Mouse (Mus musculus) C2C12 (cell line): ENCODE data around the gene Vegfb. TPM values are rescaled to one million over a fixed set of nuclear protein-coding genes. Genes with fewer than 3 reads are reported as not detected.

Experiments used
- H3K27me3 ChIP-seq: one replicate; pipeline ENCODE4 v1.6.1; 2011; ENCODE audit not compliant: control insufficient read depth, insufficient read depth, insufficient read length
- H3K36me3 ChIP-seq: one replicate; pipeline ENCODE4 v1.6.1; 2011; ENCODE audit not compliant: control insufficient read depth, insufficient read depth
- H3K4me3 ChIP-seq: one replicate; pipeline ENCODE4 v1.5.1; 2011; ENCODE audit warnings: mild to moderate bottlenecking, control low read depth; ENCODE audit not compliant: poor library complexity, insufficient read depth, severe bottlenecking
- H3K79me2 ChIP-seq: one replicate; pipeline ENCODE4 v1.6.1; 2011; ENCODE audit not compliant: control insufficient read depth, insufficient read depth
- H3K79me3 ChIP-seq: one replicate; pipeline ENCODE4 v1.6.1; 2011; ENCODE audit warnings: low read depth, control low read depth
- H3ac ChIP-seq: one replicate; pipeline ENCODE3; 2011; ENCODE audit warnings: low read depth; ENCODE audit not compliant: control insufficient read depth, insufficient read length
- CEBPB ChIP-seq: IDR thresholded peaks from one replicate; pipeline ENCODE4 v1.6.1; 2011; ENCODE audit warnings: low read depth, mild to moderate bottlenecking, control low read depth, moderate library complexity
- CTCF ChIP-seq: IDR thresholded peaks from one replicate; pipeline ENCODE4 v1.5.1; 2011; ENCODE audit not compliant: control insufficient read depth, insufficient read depth, insufficient read length
- FOSL1 ChIP-seq: IDR thresholded peaks from one replicate; pipeline ENCODE4 v1.8.0; 2011; ENCODE audit warnings: mild to moderate bottlenecking, low read length; ENCODE audit not compliant: poor library complexity, insufficient read depth, severe bottlenecking
- MAX ChIP-seq: IDR thresholded peaks from one replicate; pipeline ENCODE4 v1.6.1; 2011; ENCODE audit warnings: mild to moderate bottlenecking, control low read depth
- MYOD1 ChIP-seq: IDR thresholded peaks from one replicate; pipeline ENCODE4 v1.6.1; 2011; ENCODE audit warnings: low read depth; ENCODE audit not compliant: control insufficient read depth, insufficient read length
- MYOG ChIP-seq: IDR thresholded peaks from one replicate; pipeline ENCODE4 v1.6.1; 2011; ENCODE audit not compliant: control insufficient read depth, insufficient read length; ENCODE audit errors: extremely low read depth
- USF1 ChIP-seq: IDR thresholded peaks from one replicate; pipeline ENCODE4 v1.6.1; 2011; ENCODE audit warnings: low read depth, mild to moderate bottlenecking, control low read depth, moderate library complexity
- polyA plus RNA-seq: library from polyadenylated mRNA; unstranded; fragments of >200 nt; fragmentation: generic; extraction: Trizol; gene quantifications from one replicate; pipeline ENCODE4 v1.2.1, GENCODE M21; 2012; ENCODE audit warnings: missing spikeins

The Vegfb gene
- polyA plus RNA-seq, 1 experiment: 37.7 TPM

DNA sequence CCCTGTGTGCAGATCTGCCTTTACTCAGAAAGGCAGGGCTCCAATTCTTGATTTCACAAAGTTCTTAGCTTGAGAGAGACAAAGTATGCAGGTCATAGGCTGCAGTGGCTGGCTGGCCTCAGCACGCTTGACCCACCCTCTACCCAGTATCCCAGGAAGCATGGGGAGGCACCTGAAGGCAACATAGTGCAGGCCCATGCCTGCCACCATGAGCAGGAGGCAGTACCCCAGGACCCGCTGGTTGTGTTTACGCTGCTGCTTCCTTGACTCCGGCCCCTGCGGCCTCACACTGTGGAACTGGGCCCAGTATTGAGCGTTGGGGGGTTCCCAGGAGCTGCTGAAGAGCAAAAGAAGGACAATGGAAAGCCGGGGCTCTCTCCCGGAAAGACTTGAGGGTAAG, 1.8 kb upstream of the Vegfb start:
- no peaks in the 10 kb centered on the region for H3K27me3 ChIP-seq
- peaks cover 12% of the 10 kb centered on the region for H3K79me2 ChIP-seq
- no peak overlapping the region for H3ac ChIP-seq
- TF ChIP-seq CEBPB (no peak), CTCF (no peak), USF1 (no peak), MYOD1 (no peak), FOSL1 (no peak), MAX (no peak), MYOG (no peak)
- peaks cover 3% of the 10 kb centered on the region for H3K79me3 ChIP-seq
- H3K36me3 ChIP-seq: peaks cover under 1% of the 10 kb centered on the region
- H3K4me3 ChIP-seq: no peak overlapping the region

DNA sequence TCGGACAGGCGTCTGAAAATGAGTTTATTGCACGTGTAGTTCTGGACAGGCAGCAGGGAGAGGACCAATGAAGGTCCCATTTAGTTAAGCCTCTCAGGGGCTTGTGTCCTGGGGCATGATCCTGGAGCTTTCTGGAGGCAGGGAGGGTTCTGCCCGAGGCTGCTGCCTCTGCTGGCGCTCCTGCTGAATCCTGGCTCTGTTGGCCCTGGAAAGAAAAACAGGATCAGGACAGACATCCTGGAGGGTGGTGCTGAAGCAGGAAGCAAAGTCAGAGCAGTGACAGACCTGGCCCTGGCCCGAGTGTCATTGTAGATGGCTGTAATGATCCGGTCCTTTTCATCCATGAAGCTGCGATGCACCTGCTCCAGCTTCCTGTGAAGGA, 444 bp upstream of the Vegfb start:
- peaks cover 14% of the 10 kb centered on the region for H3K36me3 ChIP-seq
- no peak for TF ChIP-seq FOSL1
- TF ChIP-seq MYOG: no peak
- no peak for TF ChIP-seq USF1
- TF ChIP-seq MAX: no peak
- TF ChIP-seq CTCF: no peak
- no peak for TF ChIP-seq CEBPB
- TF ChIP-seq MYOD1: no peak
- peak overlapping the region; percentile 72 for H3ac ChIP-seq
- H3K4me3 ChIP-seq: peak overlapping the region; percentile 50
- peaks cover 12% of the 10 kb centered on the region for H3K79me2 ChIP-seq
- no peaks in the 10 kb centered on the region for H3K27me3 ChIP-seq
- H3K79me3 ChIP-seq: peaks cover 3% of the 10 kb centered on the region

DNA sequence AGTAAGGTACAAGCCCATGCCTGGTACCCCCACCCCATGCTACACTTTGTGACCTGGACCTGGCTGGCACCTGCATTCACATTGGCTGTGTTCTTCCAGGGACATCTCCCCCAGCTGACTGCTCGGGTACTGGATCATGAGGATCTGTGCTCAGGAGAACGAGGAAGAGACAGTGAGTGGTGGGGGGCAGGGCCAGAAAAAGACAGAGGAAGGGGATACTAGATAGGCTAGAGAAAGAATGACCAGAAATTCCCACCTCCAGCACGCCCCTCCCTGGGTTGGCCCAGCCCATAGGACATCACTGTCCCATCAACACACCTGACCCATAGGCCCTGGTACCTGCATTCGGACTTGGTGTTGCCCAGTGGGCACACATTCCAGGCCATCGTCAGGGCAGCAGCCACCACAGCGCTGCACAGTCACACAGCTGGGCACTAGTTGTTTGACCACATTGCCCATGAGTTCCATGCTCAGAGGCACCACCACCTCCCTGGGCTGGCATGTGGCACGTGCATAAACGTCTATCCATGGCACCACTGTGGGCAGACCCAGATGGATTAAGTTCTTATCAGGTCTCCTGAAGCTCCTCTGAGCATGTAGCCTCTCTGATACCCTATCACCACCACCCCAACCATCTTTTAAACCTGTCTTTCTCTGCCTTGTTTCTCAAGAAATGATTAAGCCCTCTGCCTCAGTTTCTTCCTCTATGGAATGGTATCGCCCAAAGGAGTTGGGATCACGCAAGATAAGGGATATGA, 1.3 kb downstream of the Vegfb start:
- peaks cover 12% of the 10 kb centered on the region for H3K79me2 ChIP-seq
- H3K79me3 ChIP-seq: peaks cover 3% of the 10 kb centered on the region
- H3K27me3 ChIP-seq: no peaks in the 10 kb centered on the region
- peaks cover 23% of the 10 kb centered on the region for H3K36me3 ChIP-seq
- TF ChIP-seq USF1: no peak
- TF ChIP-seq CTCF: no peak
- no peak for TF ChIP-seq FOSL1
- TF ChIP-seq MAX: no peak
- no peak for TF ChIP-seq MYOG
- peak overlapping the region; percentile 50 for H3K4me3 ChIP-seq
- peak overlapping the region; percentile 28 for H3ac ChIP-seq

DNA sequence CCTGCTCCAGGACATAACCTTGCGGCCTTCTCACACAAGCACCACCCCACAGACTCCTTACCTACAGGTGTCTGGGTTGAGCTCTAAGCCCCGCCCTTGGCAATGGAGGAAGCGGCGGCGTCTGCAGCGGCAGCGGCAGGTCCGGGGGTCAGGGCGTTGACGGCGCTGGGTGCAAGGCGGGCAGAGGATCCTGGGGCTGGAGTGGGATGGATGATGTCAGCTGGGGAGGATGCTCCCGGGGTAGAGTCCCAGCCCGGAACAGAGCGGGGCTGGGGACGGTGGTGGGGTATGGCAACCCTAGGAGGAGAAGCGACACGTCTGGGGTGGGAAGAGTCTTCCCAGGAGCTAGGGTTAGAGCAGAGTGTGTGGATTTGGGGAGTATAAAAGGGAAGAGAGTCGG, 2.2 kb downstream of the Vegfb start:
- H3K36me3 ChIP-seq: peaks cover 23% of the 10 kb centered on the region
- H3K27me3 ChIP-seq: no peaks in the 10 kb centered on the region
- no peak overlapping the region for H3ac ChIP-seq
- peaks cover 18% of the 10 kb centered on the region for H3K79me2 ChIP-seq
- TF ChIP-seq MAX (no peak), MYOD1 (no peak), CEBPB (no peak), FOSL1 (no peak), MYOG (no peak), USF1 (no peak), CTCF (no peak)
- peaks cover 3% of the 10 kb centered on the region for H3K79me3 ChIP-seq
- no peak overlapping the region for H3K4me3 ChIP-seq

DNA sequence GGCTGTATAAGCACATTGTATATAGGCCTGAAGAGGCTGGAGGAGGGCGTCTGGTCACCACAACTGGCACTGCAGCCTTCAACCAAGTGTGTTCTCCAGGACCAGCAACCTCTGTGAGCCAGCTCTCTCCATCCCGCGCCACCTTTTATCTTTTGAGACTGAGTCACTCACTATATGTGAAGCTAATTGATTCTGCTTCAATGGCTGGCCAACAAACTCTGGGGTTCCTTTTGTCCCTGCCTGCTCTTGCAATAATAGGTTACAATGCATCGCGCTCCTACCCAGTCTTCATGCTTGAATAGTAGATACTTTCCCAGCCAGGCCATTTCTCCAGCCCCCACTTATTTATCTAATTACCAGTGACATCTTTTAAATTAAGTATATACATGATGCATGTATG, 3.8 kb downstream of the Vegfb start:
- Histone ChIP-seq H3K79me2 (peaks cover 27% of the 10 kb centered on the region), H3K27me3 (no peaks in the 10 kb centered on the region), H3K4me3 (no peak overlapping the region), H3ac (no peak overlapping the region), H3K36me3 (peaks cover 27% of the 10 kb centered on the region), H3K79me3 (peaks cover 3% of the 10 kb centered on the region)
- TF ChIP-seq MAX (no peak), FOSL1 (no peak), MYOD1 (no peak), CEBPB (no peak), USF1 (no peak), MYOG (no peak), CTCF (no peak)
